Mouse (Mus musculus): Measurements from ENCODE around the gene Urad.

The Urad gene

GRCm38 (mm10) chr5:147269926-147270672, 52.1 kb downstream of the Urad start, which contains the start of gene Pdx1:
TSS of gene Pdx1 (plus strand) at chr5:147269959.
- no peak for DNase-seq (ENCODE audit: low spot score)

GRCm38 (mm10) chr5:147269371-147269770, 52.9 kb downstream of the Urad start:
- no peak for DNase-seq (ENCODE audit: low spot score)

- no peak for DNase-seq (ENCODE audit: low spot score)
Observed at GRCm38 (mm10) chr5:147268728-147269127, 53.5 kb downstream of the Urad start.

- DNase-seq (ENCODE audit: low spot score) = no peak
Observed at GRCm38 (mm10) chr5:147267434-147267833, 54.8 kb downstream of the Urad start.
